Mouse (Mus musculus) embryonic facial prominence, embryonic 11.5 days (tissue): ENCODE measurements around the gene Phgdh. TPM values are rescaled to one million over a fixed set of nuclear protein-coding genes. Genes with fewer than 3 reads are reported as not detected.
A peak's percentile ranks its signal among the peaks of the same experiment; 100 is the strongest.
"Not testable (repeated sequence)": the region's sequence is repeated elsewhere in the genome, so short reads cannot be mapped to it uniquely, and the experiment has no call there.

Experiments used
- ATAC-seq: fragments of 200-750 bp; cut with Nextera tagmentation; replicated peaks from 2 replicates; pipeline ENCODE4 v1.8.0; 2017; ENCODE audit warnings: low read depth; ENCODE audit not compliant: insufficient number of reproducible peaks, low FRiP score, low TSS enrichment
- DNase-seq: peaks from one replicate; pipeline ENCODE4 v3.0.0-alpha.2; 2015; ENCODE audit warnings: low spot score
- H3K27ac ChIP-seq: fragments of 300-500 bp; sonication (generic); replicated peaks from 2 replicates; pipeline ENCODE4 v1.5.1; 2014; ENCODE audit warnings: mild to moderate bottlenecking, low read depth, low read length, control low read depth
- H3K27me3 ChIP-seq: fragments of 300-500 bp; sonication (generic); 2 replicates; pipeline ENCODE4 v1.6.1; 2014; ENCODE audit warnings: mild to moderate bottlenecking, low read length, moderate library complexity, mixed read lengths; ENCODE audit not compliant: control insufficient read depth, insufficient read depth
- H3K36me3 ChIP-seq: fragments of 300-500 bp; sonication (generic); replicated peaks from 2 replicates; pipeline ENCODE4 v1.6.1; 2014; ENCODE audit warnings: low read depth, mild to moderate bottlenecking, low read length, moderate library complexity, mixed read lengths; ENCODE audit not compliant: control insufficient read depth, insufficient read depth
- H3K4me1 ChIP-seq: fragments of 300-500 bp; sonication (generic); 2 replicates; pipeline ENCODE4 v1.6.1; 2014; ENCODE audit warnings: low read length, mixed read lengths; ENCODE audit not compliant: control insufficient read depth, insufficient read depth
- H3K4me2 ChIP-seq: fragments of 300-500 bp; sonication (generic); 2 replicates; pipeline ENCODE4 v1.6.1; 2014; ENCODE audit warnings: low read depth, mild to moderate bottlenecking, control low read depth, low read length, moderate library complexity
- H3K4me3 ChIP-seq: fragments of 300-500 bp; sonication (generic); 2 replicates; pipeline ENCODE4 v1.5.1; 2014; ENCODE audit warnings: low read depth, low read length, control low read depth
- H3K9ac ChIP-seq: fragments of 300-500 bp; sonication (generic); replicated peaks from 2 replicates; pipeline ENCODE4 v1.6.1; 2014; ENCODE audit warnings: mild to moderate bottlenecking, control low read depth, low read length
- H3K9me3 ChIP-seq: fragments of 300-500 bp; sonication (generic); replicated peaks from 2 replicates; pipeline ENCODE4 v1.6.1; 2016; ENCODE audit warnings: mild to moderate bottlenecking, low read length, inconsistent platforms, mixed read lengths; ENCODE audit not compliant: control insufficient read depth
- WGBS: fragments of 180-500 bp; shearing (Covaris S2); extraction: QIAGEN DNeasy Blood & Tissue Kit; methylation state at CpG from one replicate; pipeline ENCODE4 v1.1.7; 2014; 5-methylcytosine and 5-hydroxymethylcytosine counted together
- polyA plus RNA-seq: library from polyadenylated mRNA; unstranded; fragments of >200 nt; fragmentation: Nextera tagmentation; extraction: Ambion mirVana; gene quantifications from 2 replicates; pipeline ENCODE4 v1.2.1, GENCODE M21; 2014

Gene Phgdh
- polyA plus RNA-seq, result 302 and 306 TPM in 2 replicates

DNA sequence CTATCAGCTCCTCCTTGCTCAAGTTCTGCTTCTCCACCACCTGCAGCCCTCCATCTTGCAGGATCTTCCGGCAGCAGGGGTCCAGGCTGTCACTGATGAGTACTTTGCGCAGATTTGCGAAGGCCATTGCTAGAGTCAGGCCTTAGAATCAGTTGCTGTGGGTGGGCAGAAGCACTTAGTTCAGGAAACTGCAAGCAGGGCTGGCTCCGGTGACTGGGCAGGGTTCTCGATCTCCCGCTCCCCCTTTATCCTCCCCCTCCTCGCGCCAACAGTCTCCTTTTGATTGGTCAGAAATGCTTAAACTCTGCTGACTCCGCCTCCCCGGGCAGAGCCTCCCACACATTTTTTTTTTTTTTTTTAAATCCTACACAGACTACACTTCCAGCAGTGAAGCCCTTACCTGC, at the start of gene Phgdh:
Gene Phgdh (minus strand): TSS at position 285 of the 404 bp plus-strand sequence.
- DNase-seq (peak; percentile 93), ATAC-seq (peak; percentile 77)
- not testable (repeated sequence) for H3K27me3 ChIP-seq, H3K9me3 ChIP-seq, H3K36me3 ChIP-seq, H3K27ac ChIP-seq, H3K4me1 ChIP-seq
- Histone ChIP-seq H3K9ac (peak within 1 kb of the TSS; percentile 62), H3K4me3 (peak within 1 kb of the TSS; percentile 58), H3K4me2 (peak within 1 kb of the TSS; percentile 59)
- WGBS, result 0% methylated on average over 10 of the region's 10 CpGs

DNA sequence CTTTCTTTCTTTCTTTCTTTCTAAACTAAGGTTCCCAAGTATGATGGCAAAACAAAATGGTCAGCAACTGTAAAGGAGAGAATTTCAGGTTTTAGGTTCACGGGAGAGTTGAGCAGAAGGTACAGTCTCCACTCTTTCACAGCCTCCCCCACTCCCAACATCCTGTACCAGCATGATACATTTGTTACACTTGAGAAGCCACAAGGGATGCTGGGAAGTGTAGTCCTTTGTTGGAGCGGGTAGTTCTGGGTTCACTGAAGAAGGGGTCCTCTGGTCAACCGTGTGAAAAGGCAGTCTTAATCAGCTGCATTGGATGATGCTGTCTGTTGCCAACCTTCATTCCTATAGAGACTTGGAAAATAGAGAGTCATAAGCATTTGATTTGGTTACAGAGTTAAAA, 49.5 kb upstream of the Phgdh start:
- no peak overlapping the region for H3K27ac ChIP-seq
- no peaks in the 10 kb centered on the region for H3K36me3 ChIP-seq
- 68% methylated on average over 3 of the region's 3 CpGs for WGBS
- no peak overlapping the region for H3K9ac ChIP-seq
- H3K27me3 ChIP-seq, result no peaks in the 10 kb centered on the region
- H3K4me3 ChIP-seq, result no peak overlapping the region
- ATAC-seq (no peak), DNase-seq (peak; percentile 25)
- no peak overlapping the region for H3K4me2 ChIP-seq
- H3K4me1 ChIP-seq, result no peaks in the 10 kb centered on the region
- no peaks in the 10 kb centered on the region for H3K9me3 ChIP-seq

DNA sequence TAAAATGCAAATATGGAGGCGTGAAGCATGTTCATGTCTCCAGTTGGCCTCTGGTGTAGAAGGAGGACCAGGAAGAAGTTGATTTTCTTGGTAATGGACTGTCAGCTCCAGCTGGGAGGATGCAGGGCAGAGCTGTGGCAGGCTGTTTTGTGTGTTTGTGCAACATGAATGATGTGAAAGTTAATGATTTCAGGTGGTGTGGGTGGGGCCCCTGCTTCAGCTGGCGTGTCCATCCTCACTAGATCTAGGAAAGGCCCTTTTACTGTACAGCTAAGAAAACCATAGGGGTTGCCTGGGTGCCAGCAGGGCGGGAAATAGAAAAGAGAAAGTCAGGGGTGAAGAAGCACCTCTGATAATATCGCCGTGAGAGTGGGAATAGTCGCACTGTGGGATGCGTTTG, 48.0 kb upstream of the Phgdh start:
- Histone ChIP-seq H3K4me3 (no peak overlapping the region), H3K27ac (no peak overlapping the region), H3K4me2 (no peak overlapping the region), H3K4me1 (no peaks in the 10 kb centered on the region), H3K36me3 (no peaks in the 10 kb centered on the region), H3K9me3 (no peaks in the 10 kb centered on the region), H3K9ac (no peak overlapping the region), H3K27me3 (no peaks in the 10 kb centered on the region)
- ATAC-seq, result no peak
- DNase-seq, result no peak
- 90% methylated on average over 7 of the region's 7 CpGs for WGBS

DNA sequence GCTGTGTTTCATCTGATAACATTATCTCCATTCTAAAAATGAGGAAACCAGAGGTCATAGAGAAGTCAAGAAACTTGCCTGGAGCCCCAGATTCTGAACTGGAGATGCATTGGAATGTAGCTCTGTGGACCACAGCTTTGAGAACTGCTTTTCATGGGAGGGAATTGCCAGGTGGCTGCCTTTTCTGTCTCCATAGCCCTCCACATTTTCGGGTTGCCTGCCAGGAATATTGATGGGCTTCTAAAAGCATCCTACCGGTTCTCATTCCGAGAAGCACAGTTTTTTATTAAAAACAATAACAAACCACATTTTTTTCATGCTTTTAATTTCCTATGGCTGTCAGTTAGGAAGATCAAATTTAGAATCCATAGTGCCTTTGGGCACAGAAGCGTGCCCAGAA, 47.3 kb upstream of the Phgdh start:
- Histone ChIP-seq H3K9ac (no peak overlapping the region), H3K4me1 (no peaks in the 10 kb centered on the region), H3K27ac (no peak overlapping the region), H3K4me3 (no peak overlapping the region), H3K9me3 (no peaks in the 10 kb centered on the region), H3K36me3 (no peaks in the 10 kb centered on the region), H3K4me2 (no peak overlapping the region), H3K27me3 (no peaks in the 10 kb centered on the region)
- DNase-seq (no peak), ATAC-seq (no peak)
- WGBS, result 73% methylated on average over 4 of the region's 4 CpGs

DNA sequence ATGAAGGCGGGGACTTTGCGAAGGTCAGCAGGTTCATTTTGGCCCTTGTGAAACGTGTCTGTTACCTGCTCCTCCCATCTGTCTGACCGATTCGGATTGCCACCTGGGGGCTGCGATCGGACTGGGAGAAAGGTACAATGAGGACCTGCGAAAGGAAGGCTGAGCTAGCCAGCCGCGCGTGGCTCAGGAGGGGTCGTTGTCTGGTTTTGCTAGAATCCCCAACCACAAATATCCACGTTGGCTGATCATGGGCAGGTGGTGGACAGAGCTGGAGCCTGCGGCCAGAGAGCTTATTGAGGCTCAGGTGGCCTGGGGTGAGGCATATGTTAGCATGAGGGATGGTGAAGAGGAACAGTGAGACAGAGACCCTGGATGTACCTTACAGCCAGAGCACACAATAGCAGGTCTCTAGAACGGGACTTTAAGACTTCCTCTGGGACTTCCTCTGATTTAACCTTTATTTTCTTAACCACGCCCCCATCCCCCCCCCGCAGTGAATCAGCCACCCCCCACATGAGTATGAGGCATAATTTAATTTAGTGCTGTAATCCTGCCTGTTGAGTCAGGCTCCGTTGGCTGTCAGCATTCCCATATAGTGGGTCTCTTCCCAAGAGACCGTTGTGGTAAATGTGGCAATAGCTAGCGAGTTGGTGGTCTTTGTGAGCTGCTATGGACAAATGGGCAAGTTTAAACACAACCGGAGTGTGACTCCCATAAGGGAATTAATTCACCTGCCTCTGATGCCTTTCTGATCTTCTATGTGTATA, 43.4 kb upstream of the Phgdh start:
- Histone ChIP-seq H3K9me3 (no peaks in the 10 kb centered on the region), H3K4me3 (peak overlapping the region; percentile 87), H3K27ac (no peak overlapping the region), H3K4me1 (no peaks in the 10 kb centered on the region), H3K9ac (peak overlapping the region; percentile 95), H3K4me2 (peak overlapping the region; percentile 88), H3K27me3 (no peaks in the 10 kb centered on the region), H3K36me3 (no peaks in the 10 kb centered on the region)
- ATAC-seq (peak; percentile 60), DNase-seq (peak; percentile 5)
- WGBS, result 9% methylated on average over 21 of the region's 21 CpGs

DNA sequence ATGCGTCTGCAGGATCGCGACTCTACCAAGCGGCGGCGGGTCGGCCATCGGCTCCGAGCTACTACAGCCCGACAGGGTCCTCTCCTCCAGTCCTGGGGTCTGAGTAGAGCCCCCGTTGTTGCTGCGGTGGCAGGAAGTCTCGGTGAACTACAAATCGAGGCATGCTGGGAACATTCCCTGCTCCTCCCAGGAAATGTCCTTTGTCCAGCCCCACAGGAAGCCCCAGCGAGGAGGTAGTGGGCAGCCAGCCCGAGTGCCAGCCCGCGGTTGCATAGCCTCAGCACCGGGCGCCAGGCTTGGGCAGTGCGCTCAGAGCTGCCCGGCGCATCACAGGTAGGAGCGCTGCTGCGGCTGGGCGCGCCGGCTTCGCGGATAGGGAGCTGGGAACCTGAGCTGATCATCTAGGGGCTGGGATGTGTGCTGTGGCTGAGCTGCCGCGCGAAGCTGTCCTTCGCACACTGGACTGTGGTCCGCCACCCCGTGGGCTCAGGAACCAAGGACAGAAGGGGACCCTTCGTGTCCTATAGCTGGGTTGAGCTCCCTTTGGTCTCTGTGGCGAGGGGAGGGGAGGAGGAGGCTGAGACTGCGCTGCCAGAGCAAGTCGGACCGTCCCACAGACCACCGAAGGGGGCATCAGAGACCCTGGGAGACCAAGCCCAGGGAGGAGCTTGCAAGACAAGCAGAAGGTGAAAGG, 42.6 kb upstream of the Phgdh start, which contains the start of gene Zfp697:
Gene Zfp697 (plus strand): TSS at position 216 of the 694 bp plus-strand sequence.
- Histone ChIP-seq H3K4me1 (no peaks in the 10 kb centered on the region), H3K27me3 (no peaks in the 10 kb centered on the region), H3K9ac (peak within 1 kb of the TSS; percentile 95), H3K36me3 (no peaks in the 10 kb centered on the region), H3K4me2 (peak within 1 kb of the TSS; percentile 88), H3K27ac (no peak within 1 kb of the TSS), H3K4me3 (peak within 1 kb of the TSS; percentile 87), H3K9me3 (no peaks in the 10 kb centered on the region)
- DNase-seq (peak; percentile 83), ATAC-seq (peak; percentile 91)
- WGBS, result under 1% methylated on average over 42 of the region's 42 CpGs

DNA sequence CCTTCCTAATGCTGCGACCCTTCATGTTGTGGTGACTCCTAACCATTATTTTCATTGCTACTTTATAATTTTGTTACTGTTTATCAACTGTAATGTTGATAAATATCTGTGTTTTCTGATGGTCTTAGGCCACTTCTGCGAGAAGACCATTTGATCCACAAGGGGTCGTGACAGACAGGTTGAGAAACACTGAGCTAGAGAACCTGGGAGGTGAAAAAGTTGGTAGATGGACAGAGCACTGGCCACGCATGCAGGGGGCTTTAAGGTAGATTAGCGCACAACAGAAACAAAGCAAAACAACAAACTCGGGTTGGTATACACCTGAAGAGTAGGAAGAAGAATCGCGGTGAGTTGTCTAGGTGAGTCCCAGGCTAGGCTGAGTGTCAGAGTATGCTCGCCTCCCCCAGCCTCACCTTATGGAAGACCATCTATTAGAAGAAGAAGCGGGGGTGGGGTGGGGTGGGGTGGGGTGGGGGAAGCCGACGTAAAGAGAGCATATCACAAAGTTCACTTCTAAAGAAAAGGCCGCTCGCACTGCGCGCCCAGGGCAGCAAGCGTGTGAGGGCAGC, 42.0 kb upstream of the Phgdh start:
- 8% methylated on average over 17 of the region's 17 CpGs for WGBS
- H3K9ac ChIP-seq, result peak overlapping the region; percentile 95
- H3K27me3 ChIP-seq, result no peaks in the 10 kb centered on the region
- ATAC-seq (no peak; the same call in 1 of the 2 replicates), DNase-seq (peak; percentile 38)
- peak overlapping the region; percentile 87 for H3K4me3 ChIP-seq
- H3K27ac ChIP-seq, result no peak overlapping the region
- no peaks in the 10 kb centered on the region for H3K4me1 ChIP-seq
- H3K9me3 ChIP-seq, result no peaks in the 10 kb centered on the region
- no peaks in the 10 kb centered on the region for H3K36me3 ChIP-seq
- H3K4me2 ChIP-seq, result peak overlapping the region; percentile 88

DNA sequence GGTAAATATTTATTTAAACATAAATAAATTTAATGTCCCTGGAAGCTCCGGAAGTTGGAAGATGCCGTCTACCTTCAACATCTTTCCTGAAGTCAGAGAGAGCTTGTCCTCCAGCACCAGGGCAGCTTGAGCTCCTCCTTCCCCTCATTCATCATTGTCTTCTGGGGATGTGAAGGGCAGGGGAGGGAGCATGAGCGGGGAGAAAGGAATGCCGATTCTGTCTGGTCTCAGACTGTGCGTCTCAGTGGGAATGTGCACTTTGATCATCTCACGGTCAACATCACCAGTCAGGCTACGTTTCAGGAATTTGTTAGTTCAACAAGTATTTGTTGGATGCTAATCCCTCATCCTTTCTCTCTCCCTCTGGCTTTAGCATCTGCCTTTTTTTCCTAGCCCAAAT, 39.4 kb upstream of the Phgdh start:
- WGBS, result 24% methylated on average over 7 of the region's 7 CpGs
- ATAC-seq (no peak), DNase-seq (no peak)
- Histone ChIP-seq H3K9ac (no peak overlapping the region), H3K9me3 (no peaks in the 10 kb centered on the region), H3K4me3 (no peak overlapping the region), H3K27ac (no peak overlapping the region), H3K36me3 (no peaks in the 10 kb centered on the region), H3K4me1 (no peaks in the 10 kb centered on the region), H3K4me2 (no peak overlapping the region), H3K27me3 (no peaks in the 10 kb centered on the region)
